Mouse (Mus musculus) embryonic fibroblast, embryonic 13.5 days (primary cell): ENCODE measurements around the gene Mrpl23.

Source experiments
- CTCF ChIP-seq: IDR thresholded peaks from 2 replicates; pipeline ENCODE4 v1.5.1; 2011; ENCODE audit warnings: mild to moderate bottlenecking, control low read depth, low read length, moderate library complexity, borderline replicate concordance; ENCODE audit not compliant: insufficient read depth
- POLR2A ChIP-seq: IDR thresholded peaks from 2 replicates; pipeline ENCODE4 v1.6.1; 2011; ENCODE audit warnings: low read depth, mild to moderate bottlenecking, control low read depth, low read length, moderate library complexity

DNA sequence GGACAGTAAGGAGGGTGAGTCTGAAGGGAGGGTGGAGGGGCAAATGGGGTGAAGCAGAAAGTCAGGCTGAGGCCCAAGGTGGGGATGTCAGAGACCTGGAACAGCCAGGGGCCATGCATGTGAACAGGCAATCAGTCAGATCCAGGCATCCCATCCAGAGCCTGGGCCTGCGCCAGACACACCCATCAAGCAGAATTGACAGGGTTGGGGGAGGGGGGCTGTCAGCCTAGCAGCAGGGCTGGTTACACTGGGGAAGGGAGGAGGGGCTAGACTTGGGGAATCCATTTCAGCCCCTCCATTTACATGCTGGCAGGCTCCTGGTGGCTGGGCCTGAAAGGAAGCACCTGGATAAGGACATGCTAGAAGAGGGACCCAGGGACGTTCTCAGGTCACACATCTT lies 26.5 kb upstream of the Mrpl23 start:
- TF ChIP-seq CTCF, result no peak
- TF ChIP-seq POLR2A, result no peak
